Mouse (Mus musculus) layer of hippocampus, adult 9-11 months (tissue): ENCODE measurements around the gene Slc7a5.
A peak's percentile ranks its signal among the peaks of the same experiment; 100 is the strongest.

ENCODE experiments used
- DNase-seq: peaks from one replicate; pipeline ENCODE4 v3.0.0; 2022

The Slc7a5 gene

GRCm38 (mm10) chr8:121907587-121908248 is at the start of gene Slc7a5:
Gene Slc7a5 (minus strand): TSS chr8:121907694.
- peak; percentile 95 for DNase-seq

GRCm38 (mm10) chr8:121955825-121956500 is 48.5 kb upstream of the Slc7a5 start:
- no peak for DNase-seq

DNA sequence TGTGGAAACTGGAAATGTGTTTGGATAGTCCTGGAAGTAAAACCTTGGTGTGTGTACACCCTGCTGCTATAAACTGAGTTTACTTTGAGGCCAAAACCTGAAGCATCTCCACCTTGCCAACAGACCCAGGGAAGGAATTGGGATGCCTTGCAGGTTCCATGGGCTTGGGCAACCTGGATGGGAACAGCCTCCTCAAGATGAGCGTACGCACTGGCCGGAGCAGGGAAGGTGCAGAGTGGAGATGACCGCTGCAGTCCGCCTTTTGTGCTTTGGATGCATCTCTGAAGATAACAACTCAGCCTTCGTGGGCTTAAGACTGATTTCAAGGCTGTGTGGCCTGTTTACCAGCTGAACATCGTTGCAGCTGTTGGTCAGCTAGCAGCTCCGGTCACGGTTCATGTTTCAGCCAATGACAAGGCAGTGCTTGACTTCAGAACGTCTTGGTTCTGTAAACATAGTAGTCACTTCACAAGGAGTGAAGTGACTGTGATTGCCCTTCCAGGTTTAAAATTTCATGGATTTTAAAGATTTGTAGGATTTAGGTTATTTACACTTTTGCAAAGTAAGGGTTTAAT is 47.6 kb upstream of the Slc7a5 start:
- DNase-seq, result no peak

DNA sequence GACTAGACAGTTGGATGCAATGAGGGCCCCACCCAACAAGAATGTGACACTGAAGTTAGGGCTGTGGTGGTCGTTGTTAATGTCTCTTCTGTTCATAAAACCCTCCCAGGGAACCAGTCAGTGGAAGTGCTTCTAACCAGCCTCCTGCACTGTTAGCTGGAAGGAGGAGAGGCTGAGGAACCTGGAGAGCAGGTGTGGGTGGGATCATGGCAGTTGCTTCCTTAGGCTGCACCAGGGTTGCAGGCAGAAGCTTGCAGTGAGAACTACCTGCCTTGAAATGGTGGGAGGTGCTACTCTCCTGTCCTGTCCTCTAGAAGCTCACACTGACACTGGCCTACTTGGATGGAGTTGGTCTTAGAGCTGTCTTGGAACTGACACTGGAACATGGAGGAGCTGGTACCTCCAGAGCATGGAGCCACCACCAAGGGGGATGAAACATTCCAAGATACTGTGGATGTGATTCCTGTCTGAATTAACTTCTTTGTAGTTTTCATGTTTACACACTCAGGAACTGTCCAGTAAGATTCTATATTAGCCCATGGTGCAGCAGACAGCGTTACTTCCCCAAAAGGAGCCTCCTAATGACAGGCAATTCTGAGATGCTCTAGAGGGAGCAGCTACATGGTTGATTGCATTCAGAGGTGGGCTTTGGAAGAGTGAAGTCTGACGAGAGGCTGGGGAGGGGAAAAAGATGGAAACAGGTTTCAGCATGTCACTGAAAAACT is 46.5 kb upstream of the Slc7a5 start:
- no peak for DNase-seq

DNA sequence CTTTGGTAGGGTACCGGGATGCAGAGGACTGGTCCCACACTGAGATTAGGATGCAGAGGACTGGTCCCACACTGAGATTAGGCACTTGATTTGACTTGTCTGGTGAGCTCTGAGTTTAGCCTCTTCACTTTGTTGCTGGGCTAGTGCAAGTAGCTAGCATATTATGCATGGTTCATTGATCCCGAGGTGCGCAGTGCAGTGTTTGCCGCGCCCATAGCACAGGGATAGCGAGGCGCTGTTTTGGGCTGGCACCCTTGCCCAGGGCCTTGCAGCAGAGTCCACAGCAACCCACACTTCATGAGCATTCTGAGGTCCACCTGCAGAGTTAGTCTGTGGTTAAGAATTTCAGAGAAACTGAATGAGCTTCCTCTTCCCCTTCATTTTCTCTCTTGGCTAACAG is 45.3 kb upstream of the Slc7a5 start:
- DNase-seq, result no peak

- no peak for DNase-seq
Measured at GRCm38 (mm10) chr8:121952122-121952521, 44.6 kb upstream of the Slc7a5 start.

GRCm38 (mm10) chr8:121951656-121952009 is 44.1 kb upstream of the Slc7a5 start:
- no peak for DNase-seq

DNA sequence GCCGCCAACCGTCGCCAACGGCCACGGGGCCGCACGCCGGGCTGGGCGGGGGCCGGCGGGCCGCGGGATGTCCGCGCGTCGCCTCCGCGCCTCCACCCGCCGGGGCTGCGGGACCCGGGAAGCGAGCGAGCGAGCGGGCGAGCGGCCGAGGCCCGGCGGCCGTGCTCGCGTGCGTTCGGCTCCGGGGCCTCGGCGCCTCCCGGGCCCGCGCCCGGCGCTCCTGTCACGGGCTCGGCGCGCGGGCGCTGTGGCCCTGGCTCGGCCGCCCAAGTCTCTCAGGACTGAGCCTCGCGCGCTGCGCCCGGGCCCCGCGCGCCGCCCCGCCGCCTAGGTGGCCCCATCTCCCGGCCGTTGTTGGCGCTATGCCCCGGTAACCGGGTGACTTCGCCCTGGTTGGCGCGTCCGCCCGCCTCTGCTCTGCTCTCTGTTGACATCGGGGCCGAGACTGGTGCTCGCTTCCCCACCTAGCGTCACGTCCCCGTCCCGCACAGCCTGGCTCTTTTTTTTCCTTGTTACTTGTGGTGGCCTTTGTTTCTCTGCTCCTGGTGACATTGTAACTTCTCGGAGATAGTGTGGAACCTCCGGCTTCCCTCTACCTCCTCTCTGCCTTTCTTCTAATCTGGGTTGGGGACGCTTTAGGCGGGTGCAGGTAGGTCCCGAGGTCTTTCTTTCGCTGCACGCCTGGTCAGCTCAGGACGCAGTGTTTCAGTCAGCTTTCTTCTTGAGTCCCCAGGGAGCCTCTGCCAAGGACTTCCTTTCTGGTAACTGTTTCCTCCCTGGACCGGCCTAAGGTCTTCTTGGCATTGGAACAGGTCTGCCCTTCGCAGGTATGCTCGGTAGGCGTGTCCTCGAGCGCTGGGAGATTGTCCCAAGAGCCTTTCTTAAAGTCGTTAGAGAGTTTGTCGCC is 43.5 kb upstream of the Slc7a5 start:
- peak; percentile 74 for DNase-seq

DNA sequence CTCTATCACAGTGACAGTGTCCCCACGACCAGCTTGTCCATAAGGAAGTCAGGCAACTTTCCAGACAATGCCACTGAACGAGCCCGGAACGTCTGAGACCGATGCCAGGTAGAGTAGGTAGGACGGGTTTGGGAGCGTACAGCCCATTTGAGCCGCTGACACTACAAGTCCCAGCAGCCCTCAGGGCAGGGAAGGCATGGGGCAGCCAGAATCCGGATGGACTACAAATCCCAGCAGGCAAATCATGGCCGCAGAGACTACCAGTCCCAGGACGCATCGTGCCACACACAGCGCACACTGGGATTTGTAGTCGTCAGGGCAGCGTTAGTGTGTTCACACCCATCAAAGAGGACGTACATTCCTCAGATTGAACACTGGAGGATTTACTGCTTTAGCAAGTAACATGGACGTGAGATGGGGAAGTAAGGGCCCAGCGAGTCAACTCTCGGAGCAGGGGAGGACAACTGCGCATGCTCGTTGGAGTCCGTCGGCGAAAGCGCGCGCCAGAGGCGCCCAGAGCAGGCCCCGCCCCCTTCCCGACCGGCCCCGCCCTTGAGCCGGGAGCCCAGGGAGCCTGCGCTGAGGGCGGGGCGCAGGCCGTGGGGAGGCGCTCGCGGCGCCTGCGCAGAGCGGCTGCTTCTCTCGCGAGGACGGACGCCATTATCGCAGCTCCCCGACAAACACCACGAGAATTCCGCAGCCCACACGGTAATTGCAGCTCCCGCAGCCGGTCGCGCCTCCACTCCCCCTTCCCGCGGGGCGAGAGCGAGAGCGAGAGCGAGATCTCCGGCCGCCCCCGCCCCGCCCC is 42.7 kb upstream of the Slc7a5 start:
- peak; percentile 100 for DNase-seq

DNA sequence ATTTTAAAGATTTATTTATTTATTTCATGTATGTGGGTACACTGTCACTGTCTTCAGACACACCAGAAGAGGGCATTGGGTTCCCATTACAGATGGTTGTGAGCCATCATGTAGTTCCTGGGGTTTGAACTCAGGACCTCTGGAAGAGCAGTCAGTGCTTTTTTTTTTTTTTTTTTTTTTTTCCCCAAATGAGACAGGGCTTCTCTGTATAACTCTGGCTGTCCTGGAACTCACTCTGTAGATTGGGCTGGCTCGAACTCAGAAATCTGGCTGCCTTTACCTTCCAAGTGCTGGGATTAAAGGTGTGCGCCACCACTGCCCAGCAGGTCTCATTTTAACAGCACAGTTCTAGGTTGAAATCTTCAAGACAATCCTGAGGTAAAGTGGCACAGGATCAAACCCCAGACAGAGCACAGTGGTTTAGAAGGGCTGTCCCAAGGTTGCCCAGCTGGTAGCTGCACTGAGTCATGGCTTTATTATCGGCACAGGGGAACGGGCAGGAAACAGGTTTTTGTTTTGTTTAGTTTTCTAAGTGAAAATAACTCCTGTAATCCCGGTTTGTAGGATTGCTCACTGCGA is 41.8 kb upstream of the Slc7a5 start, which contains the start of gene Banp:
Gene Banp, plus strand, starts transcription at position 529 of the 579 bp plus-strand sequence.
- DNase-seq, result no peak

DNA sequence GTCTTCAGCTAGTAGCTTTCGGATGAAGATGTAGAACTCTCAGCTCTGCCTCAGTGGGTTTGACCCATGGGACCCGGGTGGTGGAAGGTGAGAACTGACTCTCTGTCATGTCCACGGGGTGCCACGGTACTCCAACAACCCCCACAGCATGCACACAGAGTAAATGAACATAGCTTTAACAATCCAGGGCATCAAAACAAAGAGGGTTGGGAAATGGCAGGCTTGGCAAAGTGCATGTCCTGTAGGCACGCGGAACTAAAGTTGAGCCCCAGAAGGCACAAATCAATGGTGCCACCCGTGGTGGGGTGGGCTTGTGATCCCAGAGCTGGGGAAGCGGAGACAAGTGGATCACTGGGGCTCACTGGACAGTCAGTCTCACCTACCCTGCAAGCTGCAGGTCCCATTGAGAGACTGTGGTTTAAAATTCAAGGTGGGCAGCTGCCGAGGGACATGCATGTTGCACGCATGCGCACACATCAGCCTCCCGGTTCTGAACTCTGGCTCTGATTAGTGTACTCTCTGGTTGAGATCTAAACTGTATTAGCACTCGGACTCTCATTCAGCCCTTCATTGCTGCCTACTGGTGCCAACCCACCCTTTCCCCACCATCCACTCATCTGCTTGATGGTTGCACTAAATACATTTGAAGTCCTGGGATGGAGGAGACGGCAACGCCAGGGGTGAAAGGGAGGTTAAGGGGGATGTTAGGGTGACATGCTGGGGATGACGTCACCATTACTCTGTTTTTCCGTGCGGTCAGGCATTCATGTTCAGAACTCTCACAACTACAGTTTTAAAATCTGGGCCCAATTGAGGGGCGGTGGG is 41.0 kb upstream of the Slc7a5 start:
- DNase-seq, result no peak

DNA sequence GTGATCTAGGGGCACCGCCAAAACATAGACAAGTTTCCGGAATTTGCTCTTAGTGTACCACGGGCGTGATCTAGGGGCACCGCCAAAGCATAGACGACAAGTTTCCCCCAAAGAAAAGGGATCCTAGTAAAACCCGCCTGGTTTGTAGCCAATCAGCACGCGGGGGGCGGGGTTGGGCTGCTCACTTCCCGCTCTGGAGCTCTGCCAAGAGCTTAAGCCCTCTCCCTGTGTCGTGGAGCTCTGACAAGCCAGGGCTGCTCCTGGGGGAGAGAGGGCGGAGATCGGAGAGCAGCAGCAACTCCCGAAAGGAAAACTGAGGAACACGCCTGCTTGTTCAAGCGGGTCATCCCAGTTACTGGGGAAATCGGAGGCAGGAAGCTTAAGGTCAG is 40.3 kb upstream of the Slc7a5 start:
- DNase-seq, result peak; percentile 86

- DNase-seq, result no peak
Measured at GRCm38 (mm10) chr8:121947047-121947752, 39.7 kb upstream of the Slc7a5 start.

GRCm38 (mm10) chr8:121946351-121946750 is 38.9 kb upstream of the Slc7a5 start:
- DNase-seq, result no peak

GRCm38 (mm10) chr8:121944831-121945230 is 37.3 kb upstream of the Slc7a5 start, which contains the start of gene Car5a:
Gene Car5a (minus strand): TSS chr8:121944904.
- DNase-seq, result no peak

GRCm38 (mm10) chr8:121943716-121944115 is 36.2 kb upstream of the Slc7a5 start:
- DNase-seq, result no peak

- DNase-seq, result no peak
Measured at GRCm38 (mm10) chr8:121943057-121943540, 35.6 kb upstream of the Slc7a5 start.

DNA sequence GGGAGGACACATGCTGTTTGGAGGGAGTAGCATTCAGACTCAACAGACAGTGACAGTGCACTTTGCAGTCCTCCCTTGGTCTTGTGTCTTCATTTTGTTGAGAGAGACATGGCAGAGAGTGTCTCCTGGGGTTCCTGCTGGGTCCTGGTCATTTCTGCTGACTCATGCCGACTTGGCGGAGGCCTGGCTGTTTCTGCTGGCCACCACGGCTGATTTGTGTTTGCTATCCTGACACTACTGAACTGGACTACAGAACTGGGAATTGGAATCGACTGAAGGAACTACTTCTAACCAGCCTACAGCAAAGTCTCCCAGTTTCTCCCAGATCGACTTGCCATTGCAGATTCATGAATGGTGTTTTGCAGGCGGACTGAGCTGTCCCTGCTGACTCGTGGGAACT is 31.2 kb upstream of the Slc7a5 start:
- DNase-seq, result no peak

DNA sequence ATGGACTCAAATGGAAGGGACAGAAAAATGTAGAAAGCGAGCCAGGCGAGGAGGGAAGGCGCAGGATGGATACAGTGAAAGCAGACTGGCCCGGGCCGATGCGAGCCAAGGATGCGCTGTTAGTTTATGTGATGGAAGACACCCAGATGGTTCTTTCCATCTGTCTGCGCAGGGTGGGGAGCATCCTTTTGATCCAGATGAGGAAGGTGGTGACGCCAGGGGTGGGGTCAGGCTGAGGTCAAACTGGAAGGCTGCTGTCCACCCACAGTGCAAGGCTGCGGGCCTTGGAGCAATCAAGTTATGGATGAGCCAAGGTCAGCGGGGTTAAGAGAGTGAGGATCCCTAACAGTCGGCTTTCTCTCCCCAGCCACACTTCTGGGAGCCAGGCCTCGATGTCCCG is 28.9 kb upstream of the Slc7a5 start:
- no peak for DNase-seq
